Mouse (Mus musculus): ENCODE data around the gene Syvn1.

GRCm38 (mm10) chr19:6084478-6085248, 38.3 kb downstream of the Syvn1 start, which contains the start of the genes Zfpl1 and Cdca5:
- TF ChIP-seq CTCF (IDR thresholded peaks at IDR 0.05; ENCODE audit: low read depth) (0 out of 2 replicates have a peak, but pooled peaks have one; percentile 1), EP300 (optimal IDR thresholded peaks at IDR 0.05) (no peak)

Measured in stomach, postnatal 0 days (tissue).